Mouse (Mus musculus) midbrain, embryonic 14.5 days (tissue): ENCODE measurements around the gene Ppp1r9b. TPM values are rescaled to one million over a fixed set of nuclear protein-coding genes. Genes with fewer than 3 reads are reported as not detected.

Experiments
- ATAC-seq: fragments of 200-750 bp; cut with Nextera tagmentation; 2 replicates; pipeline ENCODE4 v1.8.0; 2017; ENCODE audit warnings: moderate number of reproducible peaks, moderate library complexity; ENCODE audit not compliant: low FRiP score, low TSS enrichment
- DNase-seq: peaks from one replicate; pipeline ENCODE4 v3.0.0-alpha.2; 2015
- H3K27ac ChIP-seq: fragments of 300-500 bp; sonication (generic); replicated peaks from 2 replicates; pipeline ENCODE4 v1.5.1; 2014; ENCODE audit warnings: mild to moderate bottlenecking, low read depth, low read length, moderate library complexity
- H3K27me3 ChIP-seq: fragments of 300-500 bp; sonication (generic); 2 replicates; pipeline ENCODE4 v1.6.1; 2014; ENCODE audit warnings: low read length, control low read depth, mixed read lengths; ENCODE audit not compliant: control insufficient read depth, insufficient read depth
- H3K36me3 ChIP-seq: fragments of 300-500 bp; sonication (generic); 2 replicates; pipeline ENCODE4 v1.6.1; 2014; ENCODE audit warnings: low read length, control low read depth; ENCODE audit not compliant: control insufficient read depth, insufficient read depth
- H3K4me1 ChIP-seq: fragments of 300-500 bp; sonication (generic); 2 replicates; pipeline ENCODE4 v1.6.1; 2014; ENCODE audit warnings: mild to moderate bottlenecking, antibody characterized with exemption, low read length, control low read depth; ENCODE audit not compliant: control insufficient read depth, insufficient read depth
- H3K4me2 ChIP-seq: fragments of 300-500 bp; sonication (generic); 2 replicates; pipeline ENCODE4 v1.6.1; 2014; ENCODE audit warnings: mild to moderate bottlenecking, low read length, moderate library complexity
- H3K4me3 ChIP-seq: fragments of 300-500 bp; sonication (generic); replicated peaks from 2 replicates; pipeline ENCODE4 v1.5.1; 2014; ENCODE audit warnings: low read depth, low read length
- H3K9ac ChIP-seq: fragments of 300-500 bp; sonication (generic); replicated peaks from 2 replicates; pipeline ENCODE4 v1.6.1; 2014; ENCODE audit warnings: mild to moderate bottlenecking, low read length, moderate library complexity
- H3K9me3 ChIP-seq: fragments of 300-500 bp; sonication (generic); 2 replicates; pipeline ENCODE4 v1.6.1; 2016; ENCODE audit warnings: low read length, control low read depth, mixed read lengths; ENCODE audit not compliant: control insufficient read depth
- WGBS: fragments of 180-500 bp; shearing (Covaris S2); extraction: QIAGEN DNeasy Blood & Tissue Kit; methylation state at CpG from one replicate; pipeline ENCODE4 v1.1.7; 2014; 5-methylcytosine and 5-hydroxymethylcytosine counted together
- polyA plus RNA-seq: library from polyadenylated mRNA; unstranded; fragments of >200 nt; fragmentation: Nextera tagmentation; extraction: Ambion mirVana; gene quantifications from 2 replicates; pipeline ENCODE4 v1.2.1, GENCODE M21; 2014

Ppp1r9b gene
- polyA plus RNA-seq, 1 experiment from 2014 or later, result 27.6 TPM

DNA sequence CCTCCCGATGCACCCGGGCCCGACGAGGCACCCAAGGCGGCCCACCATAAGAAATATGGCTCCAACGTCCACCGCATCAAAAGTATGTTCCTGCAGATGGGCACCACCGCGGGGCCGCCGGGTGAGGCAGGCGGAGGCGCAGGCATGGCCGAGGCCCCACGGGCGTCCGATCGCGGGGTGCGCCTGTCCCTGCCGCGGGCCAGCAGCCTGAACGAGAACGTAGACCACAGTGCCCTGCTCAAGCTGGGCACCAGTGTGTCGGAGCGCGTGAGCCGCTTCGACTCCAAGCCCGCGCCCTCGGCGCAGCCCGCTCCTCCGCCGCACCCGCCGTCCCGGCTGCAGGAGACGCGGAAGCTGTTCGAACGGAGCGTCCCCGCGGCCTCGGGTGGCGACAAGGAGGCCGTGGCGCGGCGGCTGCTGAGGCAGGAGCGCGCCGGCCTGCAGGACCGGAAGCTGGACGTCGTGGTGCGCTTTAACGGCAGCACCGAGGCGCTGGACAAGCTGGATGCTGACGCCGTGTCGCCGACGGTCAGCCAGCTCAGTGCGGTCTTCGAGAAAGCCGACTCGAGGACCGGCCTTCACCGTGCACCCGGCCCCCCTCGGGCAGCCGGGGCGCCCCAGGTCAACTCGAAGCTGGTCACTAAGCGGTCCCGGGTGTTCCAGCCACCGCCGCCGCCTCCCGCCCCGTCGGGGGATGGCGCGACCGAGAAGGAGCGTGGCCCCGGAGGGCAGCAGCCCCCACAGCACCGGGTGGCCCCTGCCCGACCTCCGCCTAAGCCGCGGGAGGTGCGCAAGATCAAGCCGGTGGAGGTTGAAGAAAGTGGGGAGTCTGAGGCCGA, 1.0 kb downstream of the Ppp1r9b start:
- under 1% methylated on average over 98 of the region's 99 CpGs for WGBS
- H3K27ac ChIP-seq, result peak overlapping the region; percentile 95
- no peaks in the 10 kb centered on the region for H3K27me3 ChIP-seq
- H3K9me3 ChIP-seq, result no peaks in the 10 kb centered on the region
- H3K36me3 ChIP-seq, result peaks cover 8% of the 10 kb centered on the region
- ATAC-seq, result no peak
- peak overlapping the region; percentile 97 for H3K9ac ChIP-seq
- DNase-seq, result peak; percentile 67
- H3K4me2 ChIP-seq, result peak overlapping the region; percentile 97
- peaks cover 50% of the 10 kb centered on the region for H3K4me1 ChIP-seq
- peak overlapping the region; percentile 94 for H3K4me3 ChIP-seq

DNA sequence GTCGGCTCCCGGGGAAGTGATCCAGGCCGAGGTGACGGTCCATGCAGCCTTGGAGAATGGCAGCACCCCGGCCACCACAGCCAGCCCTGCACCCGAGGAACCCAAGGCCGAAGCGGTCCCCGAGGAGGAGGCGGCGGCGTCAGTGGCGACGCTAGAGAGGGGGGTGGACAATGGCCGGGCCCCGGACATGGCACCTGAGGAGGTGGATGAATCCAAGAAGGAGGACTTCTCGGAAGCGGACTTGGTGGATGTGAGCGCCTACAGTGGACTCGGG, 1.6 kb downstream of the Ppp1r9b start:
- Histone ChIP-seq H3K9me3 (no peaks in the 10 kb centered on the region), H3K4me1 (peaks cover 50% of the 10 kb centered on the region), H3K27ac (peak overlapping the region; percentile 41; the same call in 1 of the 2 replicates), H3K27me3 (no peaks in the 10 kb centered on the region), H3K4me3 (peak overlapping the region; percentile 94), H3K9ac (peak overlapping the region; percentile 97), H3K36me3 (peaks cover 13% of the 10 kb centered on the region), H3K4me2 (peak overlapping the region; percentile 97)
- ATAC-seq, result no peak
- under 1% methylated on average over 20 of the region's 20 CpGs for WGBS
- no peak for DNase-seq

DNA sequence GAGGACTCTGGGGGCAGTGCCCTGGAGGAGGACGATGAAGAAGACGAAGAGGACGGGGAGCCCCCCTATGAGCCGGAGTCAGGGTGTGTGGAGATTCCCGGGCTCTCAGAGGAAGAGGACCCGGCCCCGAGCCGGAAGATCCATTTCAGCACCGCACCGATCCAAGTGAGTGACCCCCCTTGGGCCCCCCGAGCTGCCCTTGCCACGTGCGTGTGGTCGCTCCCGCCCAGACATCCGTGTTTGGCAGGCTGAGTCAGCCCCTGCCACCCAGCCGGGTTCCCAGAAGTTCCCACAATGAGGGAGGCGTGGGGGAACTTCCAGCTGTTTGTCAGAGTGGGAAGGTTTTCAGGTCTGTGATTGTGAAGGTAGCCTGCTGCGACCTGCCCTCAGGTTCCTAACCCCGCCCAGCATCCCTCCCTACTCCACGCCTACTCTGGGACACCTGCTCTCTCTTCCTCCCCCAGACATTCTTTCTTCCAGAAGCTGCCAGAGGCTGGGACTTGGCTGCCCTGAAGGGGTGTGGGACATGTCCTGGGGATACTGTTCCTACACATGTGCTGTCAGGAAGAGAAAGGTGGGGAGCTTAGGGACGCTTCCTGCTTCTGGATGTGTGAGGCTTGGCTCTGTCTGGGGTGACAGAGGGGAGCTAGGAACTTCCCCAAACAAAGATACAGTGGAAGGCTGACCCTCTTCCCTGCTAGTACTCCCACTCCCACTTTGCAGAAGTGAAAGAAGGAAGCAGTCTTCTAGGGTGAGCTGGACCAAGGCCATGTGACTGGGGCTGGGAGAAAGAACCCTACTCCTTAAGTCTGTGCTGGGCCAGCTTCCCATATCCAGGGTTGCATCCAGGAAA, 2.1 kb downstream of the Ppp1r9b start:
- no peaks in the 10 kb centered on the region for H3K27me3 ChIP-seq
- H3K9ac ChIP-seq, result peak overlapping the region; percentile 97
- H3K4me3 ChIP-seq, result peak overlapping the region; percentile 94
- H3K27ac ChIP-seq, result peak overlapping the region; percentile 41; the same call in 1 of the 2 replicates
- H3K36me3 ChIP-seq, result peaks cover 19% of the 10 kb centered on the region
- H3K4me2 ChIP-seq, result peak overlapping the region; percentile 97
- WGBS, result 1% methylated on average over 22 of the region's 22 CpGs
- peaks cover 50% of the 10 kb centered on the region for H3K4me1 ChIP-seq
- no peaks in the 10 kb centered on the region for H3K9me3 ChIP-seq
- DNase-seq (no peak), ATAC-seq (no peak)

DNA sequence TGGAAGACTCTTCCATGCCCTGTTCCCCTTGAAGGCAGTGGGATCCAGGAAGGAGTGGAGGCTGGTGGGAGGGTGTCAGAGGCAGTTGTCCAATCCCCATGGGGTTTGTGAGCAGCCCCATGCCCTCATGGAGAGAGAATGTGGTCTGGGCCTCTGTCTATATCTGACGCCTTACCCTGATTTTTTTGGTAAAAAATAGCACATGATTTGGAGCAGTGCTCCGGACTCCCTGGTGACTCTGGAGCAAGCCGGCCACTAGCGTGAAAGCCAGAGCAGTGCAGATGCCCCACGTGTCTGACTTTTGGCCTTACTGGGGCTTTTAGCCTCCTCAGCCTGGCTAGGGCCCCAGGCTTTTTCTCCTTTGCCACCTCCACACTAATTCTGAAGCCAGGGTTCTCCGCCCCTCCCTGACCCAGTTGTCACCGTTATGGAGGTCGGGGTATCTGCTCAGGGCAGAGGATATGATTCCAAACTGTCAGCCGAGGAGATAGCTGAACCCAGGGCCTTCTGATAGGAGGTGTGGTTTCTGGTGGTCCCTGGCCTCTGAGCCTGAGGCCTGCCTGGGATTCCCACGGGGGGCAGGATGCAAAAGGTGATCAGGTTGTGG, 3.5 kb downstream of the Ppp1r9b start:
- Histone ChIP-seq H3K36me3 (peaks cover 31% of the 10 kb centered on the region), H3K9ac (peak overlapping the region; percentile 97), H3K4me2 (peak overlapping the region; percentile 97), H3K4me1 (peaks cover 42% of the 10 kb centered on the region), H3K4me3 (peak overlapping the region; percentile 94), H3K27me3 (no peaks in the 10 kb centered on the region), H3K9me3 (no peaks in the 10 kb centered on the region), H3K27ac (no peak overlapping the region)
- ATAC-seq (no peak), DNase-seq (no peak)
- WGBS, result 45% methylated on average over 10 of the region's 10 CpGs

DNA sequence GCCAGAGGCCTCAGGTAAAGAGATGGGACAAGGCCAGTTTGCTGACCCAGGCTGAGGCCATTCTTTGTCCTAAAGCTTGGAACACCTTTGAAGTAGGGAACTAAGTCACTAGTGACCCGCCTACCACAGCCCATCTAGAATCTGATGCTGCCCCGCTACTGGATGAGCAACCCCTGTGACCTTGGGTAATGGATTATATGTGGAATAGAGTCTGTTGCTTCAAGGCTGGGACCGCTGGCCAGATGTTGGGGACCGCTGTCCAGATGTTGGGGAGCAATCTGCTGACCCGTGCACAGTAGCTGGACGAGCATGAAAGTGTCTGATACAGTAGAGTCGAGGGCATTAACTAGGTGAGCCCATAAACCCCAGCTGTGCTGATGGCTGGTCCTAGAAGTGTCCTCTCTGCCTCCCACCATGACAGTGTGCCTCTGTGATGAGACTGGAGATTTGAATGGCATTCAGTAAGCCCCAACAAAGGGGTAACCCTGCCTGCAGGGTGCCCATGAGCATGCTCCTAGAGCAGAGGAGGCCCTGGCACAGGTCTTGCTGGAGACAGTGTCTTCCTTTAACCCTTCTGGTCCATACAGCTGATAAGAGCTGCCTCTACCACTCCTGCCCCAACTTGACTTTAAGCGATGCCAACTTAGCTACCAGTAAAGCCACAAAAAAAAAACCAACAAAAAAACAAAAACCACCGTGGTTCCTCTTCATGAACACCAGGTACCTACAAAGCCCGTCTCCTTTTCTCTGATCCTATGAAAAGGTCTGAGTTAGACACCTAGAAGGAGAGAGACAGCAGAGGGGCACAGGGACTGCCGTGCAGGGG, 4.3 kb downstream of the Ppp1r9b start:
- peak overlapping the region; percentile 39; the same call in 1 of the 2 replicates for H3K9ac ChIP-seq
- peak overlapping the region; percentile 94 for H3K4me3 ChIP-seq
- H3K27me3 ChIP-seq, result no peaks in the 10 kb centered on the region
- no peak for ATAC-seq
- peaks cover 40% of the 10 kb centered on the region for H3K36me3 ChIP-seq
- no peak overlapping the region for H3K27ac ChIP-seq
- H3K4me2 ChIP-seq, result peak overlapping the region; percentile 97
- DNase-seq, result no peak
- peaks cover 38% of the 10 kb centered on the region for H3K4me1 ChIP-seq
- 90% methylated on average over 11 of the region's 11 CpGs for WGBS
- H3K9me3 ChIP-seq, result no peaks in the 10 kb centered on the region

DNA sequence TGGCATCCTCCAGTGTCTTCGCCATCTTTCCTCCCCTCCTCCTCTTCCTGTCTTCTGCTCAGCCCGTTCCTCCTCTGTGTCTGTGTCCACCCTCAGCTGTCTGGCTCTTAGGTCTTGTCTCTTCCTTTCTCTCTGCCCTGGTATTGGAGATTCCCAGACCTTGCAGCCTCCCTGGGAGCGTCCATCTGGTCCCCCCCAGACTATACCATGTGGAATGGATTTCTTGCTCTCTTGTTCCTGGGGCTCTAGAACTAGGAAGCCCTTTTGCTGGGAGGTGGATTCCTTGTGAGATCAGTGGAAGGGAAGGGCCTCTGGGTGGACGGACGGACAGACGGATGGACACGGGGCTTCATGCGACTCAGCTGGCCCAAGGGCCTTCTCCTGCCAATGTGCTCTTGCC, 5.3 kb downstream of the Ppp1r9b start:
- Histone ChIP-seq H3K4me3 (0 out of 2 replicates have a peak overlapping the region, but pooled peaks have one; percentile 5), H3K4me1 (peaks cover 41% of the 10 kb centered on the region), H3K4me2 (peak overlapping the region; percentile 97), H3K9me3 (no peaks in the 10 kb centered on the region), H3K27ac (no peak overlapping the region), H3K27me3 (no peaks in the 10 kb centered on the region), H3K36me3 (peaks cover 49% of the 10 kb centered on the region), H3K9ac (0 out of 2 replicates have a peak overlapping the region, but pooled peaks have one; percentile 39)
- no peak for ATAC-seq
- no peak for DNase-seq
- 90% methylated on average over 8 of the region's 8 CpGs for WGBS

DNA sequence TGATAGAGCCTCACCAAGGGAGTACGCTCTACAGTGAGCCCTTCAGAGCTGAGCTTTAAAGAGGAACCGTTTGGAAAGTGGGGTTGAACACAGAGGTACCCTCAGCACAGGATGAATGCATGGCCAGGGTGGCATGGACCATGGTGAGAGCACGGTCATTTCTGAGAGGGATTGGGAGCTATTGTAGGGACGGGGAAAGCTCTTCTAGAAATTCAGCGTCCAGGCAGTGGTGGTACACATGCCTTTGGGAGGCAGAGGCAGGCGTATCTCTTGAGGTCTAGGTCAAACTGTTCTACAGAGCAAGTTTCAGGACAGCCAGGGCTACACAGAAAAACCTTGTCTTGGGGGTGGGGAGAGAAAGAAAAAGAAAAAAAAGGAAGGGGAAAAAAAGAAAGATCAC, 6.1 kb downstream of the Ppp1r9b start:
- no peak overlapping the region for H3K27ac ChIP-seq
- no peak overlapping the region for H3K4me3 ChIP-seq
- no peak overlapping the region for H3K4me2 ChIP-seq
- H3K27me3 ChIP-seq, result no peaks in the 10 kb centered on the region
- peaks cover 42% of the 10 kb centered on the region for H3K4me1 ChIP-seq
- no peaks in the 10 kb centered on the region for H3K9me3 ChIP-seq
- peaks cover 56% of the 10 kb centered on the region for H3K36me3 ChIP-seq
- ATAC-seq (no peak), DNase-seq (no peak)
- no peak overlapping the region for H3K9ac ChIP-seq
- 95% methylated on average over 6 of the region's 6 CpGs for WGBS

DNA sequence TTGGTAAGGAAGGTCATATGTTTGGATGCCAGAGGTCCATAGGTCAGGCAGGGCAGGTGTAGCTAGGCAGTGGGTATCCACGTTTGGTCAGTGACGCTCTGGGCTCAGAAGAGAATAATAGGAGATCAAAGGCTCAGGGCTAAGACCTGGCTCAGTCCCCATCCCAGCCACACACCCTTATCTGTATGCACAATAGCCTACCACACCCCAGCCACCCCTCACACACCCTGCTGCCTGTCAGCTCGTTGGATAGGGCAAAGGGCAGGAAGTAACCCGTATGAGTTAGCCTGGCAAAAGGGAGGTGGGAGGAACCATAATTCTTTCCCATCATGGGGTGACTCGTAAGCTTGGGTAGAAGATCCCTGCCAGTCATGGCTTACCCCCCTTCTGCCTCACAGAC, 6.8 kb downstream of the Ppp1r9b start:
- Histone ChIP-seq H3K9me3 (no peaks in the 10 kb centered on the region), H3K27me3 (no peaks in the 10 kb centered on the region), H3K4me1 (peaks cover 42% of the 10 kb centered on the region), H3K36me3 (peaks cover 62% of the 10 kb centered on the region), H3K9ac (no peak overlapping the region), H3K4me2 (no peak overlapping the region), H3K4me3 (no peak overlapping the region), H3K27ac (no peak overlapping the region)
- WGBS, result 77% methylated on average over 5 of the region's 5 CpGs
- no peak for DNase-seq
- no peak for ATAC-seq
